Mouse (Mus musculus): ENCODE data around the gene Kctd4.
A peak's percentile ranks its signal among the peaks of the same experiment; 100 is the strongest.
"Not testable (repeated sequence)": the region's sequence is repeated elsewhere in the genome, so short reads cannot be mapped to it uniquely, and the experiment has no call there.

Gene Kctd4

GRCm38 (mm10) chr14:75954766-75955165, at the start of gene Kctd4:
Gene Kctd4 (plus strand): TSS chr14:75955009.
- DNase-seq = no peak

- DNase-seq = no peak
Measured at GRCm38 (mm10) chr14:75906931-75907330, 47.9 kb upstream of the Kctd4 start.

- DNase-seq = no peak
Measured at GRCm38 (mm10) chr14:75911968-75912367, 42.8 kb upstream of the Kctd4 start.

- no peak for DNase-seq
Measured at GRCm38 (mm10) chr14:75912665-75913064, 42.1 kb upstream of the Kctd4 start.

- DNase-seq = no peak
Measured at GRCm38 (mm10) chr14:75923314-75924052, 31.3 kb upstream of the Kctd4 start.

GRCm38 (mm10) chr14:75929713-75930112, 25.1 kb upstream of the Kctd4 start:
- DNase-seq = not testable (repeated sequence)

GRCm38 (mm10) chr14:75931266-75931665, 23.5 kb upstream of the Kctd4 start:
- peak; percentile 57 for DNase-seq

- peak; percentile 49 for DNase-seq
Measured at GRCm38 (mm10) chr14:75934359-75934758, 20.4 kb upstream of the Kctd4 start.

- DNase-seq = no peak
Measured at GRCm38 (mm10) chr14:75937714-75938113, 17.1 kb upstream of the Kctd4 start.

- no peak for DNase-seq
Measured at GRCm38 (mm10) chr14:75941500-75941899, 13.3 kb upstream of the Kctd4 start.

- DNase-seq = no peak
Measured at GRCm38 (mm10) chr14:75942365-75942764, 12.4 kb upstream of the Kctd4 start.

GRCm38 (mm10) chr14:75947674-75948073, 7.1 kb upstream of the Kctd4 start:
- DNase-seq = no peak

GRCm38 (mm10) chr14:75953011-75953410, 1.8 kb upstream of the Kctd4 start:
- no peak for DNase-seq

- no peak for DNase-seq
Measured at GRCm38 (mm10) chr14:75962250-75962649, 7.4 kb downstream of the Kctd4 start.

- DNase-seq = no peak
Measured at GRCm38 (mm10) chr14:75963215-75963614, 8.4 kb downstream of the Kctd4 start.

- DNase-seq = no peak
Measured at GRCm38 (mm10) chr14:75964000-75964399, 9.2 kb downstream of the Kctd4 start.

- no peak for DNase-seq
Measured at GRCm38 (mm10) chr14:75964433-75964832, 9.6 kb downstream of the Kctd4 start.

- no peak for DNase-seq
Measured at GRCm38 (mm10) chr14:75967291-75967690, 12.5 kb downstream of the Kctd4 start.

- no peak for DNase-seq
Measured at GRCm38 (mm10) chr14:75976107-75976506, 21.3 kb downstream of the Kctd4 start.

- DNase-seq = no peak
Measured at GRCm38 (mm10) chr14:75981231-75981630, 26.4 kb downstream of the Kctd4 start.

- DNase-seq = no peak
Measured at GRCm38 (mm10) chr14:75983891-75984290, 29.1 kb downstream of the Kctd4 start.

- no peak for DNase-seq
Measured at GRCm38 (mm10) chr14:75985112-75985511, 30.3 kb downstream of the Kctd4 start.

- DNase-seq = no peak
Measured at GRCm38 (mm10) chr14:75986878-75987483, 32.2 kb downstream of the Kctd4 start.

GRCm38 (mm10) chr14:75989168-75989567, 34.4 kb downstream of the Kctd4 start:
- no peak for DNase-seq

- DNase-seq = no peak
Measured at GRCm38 (mm10) chr14:75990936-75991335, 36.1 kb downstream of the Kctd4 start.
